Mouse (Mus musculus): ENCODE data around the gene Alg14. TPM values are rescaled to one million over a fixed set of nuclear protein-coding genes. Genes with fewer than 3 reads are reported as not detected.

Alg14 gene
- polyA plus RNA-seq (2017; shearing (Covaris generic)) = 10.3 TPM

GRCm38 (mm10) chr3:121291560-121292258 lies at the start of gene Alg14:
TSS of gene Alg14 (plus strand) at chr3:121291773.

GRCm38 (mm10) chr3:121282998-121283397 lies 8.6 kb upstream of the Alg14 start, which contains the start of gene Tmem56:
TSS of gene Tmem56 (minus strand) at chr3:121283098.

Other genes starting within 250 kb of the Alg14 start
- gene Rwdd3, start 120.1 kb upstream of the Alg14 start, polyA plus RNA-seq (2017; shearing (Covaris generic)) = 1.3 TPM
- gene Tmem56, start 8.7 kb upstream of the Alg14 start, polyA plus RNA-seq (2017; shearing (Covaris generic)) = not detected
- 6.6 TPM for gene Cnn3, start 134.7 kb downstream of the Alg14 start, polyA plus RNA-seq (2017; shearing (Covaris generic))
- not detected for gene Slc44a3, start 240.6 kb downstream of the Alg14 start, polyA plus RNA-seq (2017; shearing (Covaris generic))